Mouse (Mus musculus) lung, adult 2 months (tissue): ENCODE data around the gene Mthfd1.

Experiments
- CTCF ChIP-seq: fragments of 200-500 bp; IDR thresholded peaks from 2 replicates; pipeline ENCODE4 v1.5.1; 2011; ENCODE audit warnings: mild to moderate bottlenecking, low read length, control low read depth; ENCODE audit not compliant: insufficient read depth
- POLR2A ChIP-seq: fragments of 200-500 bp; IDR thresholded peaks from 2 replicates; pipeline ENCODE4 v1.6.1; 2011; ENCODE audit warnings: low read depth, mild to moderate bottlenecking, control low read depth, low read length, borderline replicate concordance; ENCODE audit errors: extremely low read depth

- TF ChIP-seq POLR2A (no peak), CTCF (no peak)
Measured at GRCm38 (mm10) chr12:76239839-76240571, 15.1 kb upstream of the Mthfd1 start.
